Mouse (Mus musculus) gonadal fat pad, adult 2 months (tissue): ENCODE measurements around the gene Cabp1. TPM values are rescaled to one million over a fixed set of nuclear protein-coding genes. Genes with fewer than 3 reads are reported as not detected.

Experiments used
- DNase-seq: peaks from one replicate; pipeline ENCODE4 v3.0.0-alpha.2; 2012; ENCODE audit warnings: low read depth
- polyA plus RNA-seq: library from polyadenylated mRNA; depleted of rRNA; stranded (reverse); fragments of >200 nt; gene quantifications from 2 replicates; pipeline ENCODE4 v1.2.3, GENCODE M21; 2012; rRNA removed

Cabp1 gene
- 2.4 and 3.3 TPM in 2 replicates for polyA plus RNA-seq

DNA sequence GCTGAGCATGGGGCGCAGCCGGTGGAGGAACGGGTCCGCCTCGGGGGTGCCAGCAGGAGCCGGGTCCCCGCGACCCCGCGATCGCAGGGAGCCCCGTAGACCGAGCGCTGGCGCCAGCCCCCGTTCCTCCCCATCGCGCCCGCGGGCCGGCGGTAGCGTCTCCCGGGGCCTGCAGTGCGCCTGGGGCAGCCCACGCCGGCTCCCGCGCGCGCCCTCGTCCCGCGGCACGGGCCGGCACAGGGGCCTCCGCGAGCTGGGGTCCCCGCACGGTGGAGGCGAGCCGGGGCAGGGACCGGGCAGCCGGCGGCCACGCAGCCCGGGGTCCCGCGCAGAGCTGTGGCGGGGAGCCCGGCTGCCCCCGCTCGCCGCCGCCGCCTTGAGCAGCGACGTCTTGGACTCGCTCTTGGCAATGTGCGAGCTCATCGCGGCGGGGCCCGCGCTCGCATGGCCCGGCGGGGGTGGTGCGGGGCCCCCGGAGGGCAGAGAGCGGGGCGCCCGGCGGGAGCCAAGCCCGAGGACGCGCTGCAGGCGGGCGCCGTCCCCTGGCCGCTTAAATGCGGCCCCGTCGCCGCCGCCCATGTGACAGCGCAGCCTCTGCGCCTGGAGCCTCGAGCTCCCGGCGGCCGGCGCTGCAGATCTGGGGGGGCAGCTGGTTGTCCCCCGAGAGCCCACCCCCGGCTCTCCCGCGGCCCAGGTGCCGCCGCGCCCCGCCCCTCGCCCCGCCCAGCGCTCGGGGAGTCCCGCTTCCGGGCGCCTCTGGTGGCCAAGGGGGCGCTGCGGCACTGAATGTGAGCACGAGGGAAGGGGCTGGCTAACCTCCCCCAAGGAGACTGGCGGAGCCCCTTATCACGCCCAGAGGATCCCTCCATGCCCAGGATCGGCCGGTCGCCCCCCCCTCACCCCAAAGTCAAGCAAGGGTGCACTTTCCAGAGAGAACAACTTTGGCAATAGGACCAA is at the start of gene Cabp1:
Gene Cabp1, minus strand, starts transcription at position 713 of the 957 bp plus-strand sequence.
- no peak for DNase-seq

DNA sequence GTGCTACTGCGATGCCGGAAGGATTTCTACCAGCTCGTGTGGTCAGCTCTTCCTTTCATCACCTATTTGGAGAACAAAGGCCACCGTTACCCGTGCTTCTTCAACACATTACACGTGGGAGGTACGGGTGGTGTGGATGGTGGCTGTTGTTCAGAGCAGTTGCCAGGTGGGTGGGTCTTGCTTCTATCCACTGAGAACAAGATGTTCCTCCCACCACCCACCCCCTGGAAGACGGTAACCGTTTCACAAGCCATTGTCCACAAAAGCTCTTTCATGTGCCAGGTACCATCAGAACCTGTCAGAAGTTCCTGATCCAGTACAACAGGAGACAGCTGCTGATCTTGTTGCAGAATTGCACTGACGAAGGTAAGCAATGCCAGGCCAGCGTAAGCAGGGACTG is 46.0 kb upstream of the Cabp1 start:
- DNase-seq: peak; percentile 65

DNA sequence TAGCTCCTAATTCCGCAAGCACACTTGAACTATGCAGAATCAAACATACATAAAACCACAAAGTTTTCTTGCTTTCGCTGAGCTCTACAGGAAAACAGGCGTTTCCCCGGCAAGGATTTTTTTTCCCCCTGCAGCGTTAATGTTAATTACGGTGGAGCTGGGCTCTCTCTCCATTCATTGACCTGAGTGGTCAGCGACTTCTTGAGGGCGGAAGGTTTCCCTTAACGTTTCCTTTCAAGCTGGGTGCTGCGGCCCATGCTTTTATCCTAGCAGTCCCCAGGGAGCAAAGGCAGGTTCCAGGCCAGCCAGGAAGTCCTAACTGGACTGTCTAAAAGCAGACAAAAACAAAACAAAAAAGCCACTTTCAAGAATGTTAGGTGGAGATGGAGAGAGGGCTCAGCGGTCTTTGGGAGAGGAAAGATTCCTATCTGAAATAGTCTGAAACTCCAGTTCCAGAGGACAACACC is 44.6 kb upstream of the Cabp1 start:
- no peak for DNase-seq

DNA sequence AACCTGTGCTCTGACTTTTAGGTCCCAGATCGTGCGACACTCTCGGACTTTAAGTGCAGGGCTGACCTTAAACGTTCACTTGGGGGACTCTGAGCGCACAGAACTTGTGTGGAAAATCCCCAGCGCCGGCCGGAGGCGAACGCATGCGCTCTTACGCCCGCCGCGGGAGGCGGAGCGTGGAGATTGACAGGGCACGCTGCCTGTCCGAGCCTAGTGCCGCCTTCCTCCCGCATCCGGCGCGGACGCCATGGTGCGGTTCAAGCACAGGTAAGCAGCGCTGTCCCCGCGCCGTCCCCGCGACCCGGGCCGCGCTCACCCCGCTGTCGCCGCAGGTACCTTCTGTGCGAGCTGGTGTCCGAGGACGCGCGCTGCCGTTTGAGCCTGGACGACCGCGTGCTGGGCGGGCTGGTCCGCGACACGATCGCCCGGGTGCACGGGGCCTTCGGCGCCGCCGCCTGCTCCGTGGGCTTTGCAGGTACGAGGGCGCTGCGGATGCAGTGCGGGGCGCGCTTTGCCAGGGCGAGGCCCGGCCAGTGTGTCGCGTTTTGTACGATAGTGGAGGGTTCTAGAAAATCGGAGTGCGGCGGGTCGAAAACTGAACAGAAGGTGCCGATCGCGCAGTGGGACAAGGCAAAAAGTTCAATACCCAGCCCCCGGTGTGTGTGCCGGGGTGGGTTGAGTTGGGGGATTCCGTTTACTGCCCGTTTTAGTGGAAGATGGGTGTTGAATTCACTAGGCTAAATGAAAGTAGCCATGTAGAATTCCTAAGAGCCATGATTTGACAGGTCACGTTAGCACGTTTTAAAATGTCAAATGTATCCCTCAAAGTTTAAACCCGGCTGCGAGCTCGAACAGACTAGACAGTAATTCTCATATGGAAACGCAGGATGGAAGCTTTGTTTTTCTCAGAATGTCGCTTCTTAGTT is 43.9 kb upstream of the Cabp1 start:
- DNase-seq: no peak

DNA sequence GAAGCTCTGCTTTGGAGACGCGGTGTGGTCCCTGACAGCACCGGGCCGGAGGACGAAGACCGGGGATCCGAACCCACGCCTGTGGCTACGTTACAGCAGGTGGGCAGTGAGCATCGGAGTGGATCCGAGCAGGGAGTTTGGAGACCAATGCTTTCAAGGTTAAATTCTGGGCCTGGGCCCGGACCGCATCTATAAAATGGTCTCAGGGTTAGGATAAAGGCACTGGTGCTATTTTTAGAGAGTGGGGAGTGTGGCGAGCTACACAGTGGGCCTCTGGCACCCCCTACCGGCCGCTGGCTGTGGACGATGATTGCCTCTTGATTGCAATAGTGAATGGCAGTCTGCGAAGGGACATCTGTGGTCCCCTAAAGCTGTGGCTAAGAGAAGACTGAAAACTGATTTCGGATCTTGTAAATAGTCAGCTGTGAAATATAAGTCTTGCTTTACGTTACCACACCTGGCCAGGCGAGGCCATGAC is 41.6 kb upstream of the Cabp1 start, which contains the start of gene Pop5:
Gene Pop5, plus strand, starts transcription at position 51 of the 478 bp plus-strand sequence.
- DNase-seq: no peak

DNA sequence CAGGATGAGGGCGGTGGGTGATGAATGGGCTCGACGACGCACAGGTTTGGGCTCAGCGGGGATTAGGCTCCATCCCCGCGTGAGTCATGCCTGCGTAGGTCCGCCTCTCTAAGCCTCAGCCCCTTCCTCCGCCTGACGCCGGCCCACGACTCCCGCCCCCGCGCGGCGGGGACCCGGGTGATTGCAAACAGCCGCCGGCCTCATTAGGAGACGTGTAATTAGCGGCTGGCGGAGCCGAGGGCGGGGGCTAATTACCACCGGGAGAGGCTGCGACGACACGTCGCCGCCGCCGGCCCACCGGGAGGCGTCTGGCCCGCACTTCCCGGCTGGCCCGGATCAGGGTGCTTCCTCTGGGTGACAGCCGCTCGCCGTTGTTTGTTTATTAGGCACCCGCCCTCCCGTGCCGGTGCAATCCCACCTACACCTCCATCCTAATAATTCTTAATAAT is 41.2 kb upstream of the Cabp1 start:
- no peak for DNase-seq

DNA sequence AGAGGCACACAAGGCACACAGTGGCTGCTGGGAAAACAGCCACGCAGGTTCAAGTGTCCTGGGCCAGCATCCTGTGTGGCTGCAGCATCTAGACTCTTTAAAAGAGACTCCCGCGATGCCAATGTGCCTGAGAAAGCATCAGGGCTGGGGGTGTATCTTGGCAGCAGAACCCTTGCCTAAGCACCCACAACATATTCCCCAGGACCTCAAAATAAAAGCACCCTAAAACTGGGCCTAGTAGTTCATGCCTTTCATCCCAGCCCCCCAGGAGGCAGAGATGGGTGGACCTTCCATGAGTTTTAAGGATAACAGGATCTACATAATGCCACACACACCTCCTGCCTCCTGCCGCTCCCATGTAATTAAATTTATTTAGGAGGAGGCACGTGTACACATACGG is 40.3 kb upstream of the Cabp1 start:
- no peak for DNase-seq

DNA sequence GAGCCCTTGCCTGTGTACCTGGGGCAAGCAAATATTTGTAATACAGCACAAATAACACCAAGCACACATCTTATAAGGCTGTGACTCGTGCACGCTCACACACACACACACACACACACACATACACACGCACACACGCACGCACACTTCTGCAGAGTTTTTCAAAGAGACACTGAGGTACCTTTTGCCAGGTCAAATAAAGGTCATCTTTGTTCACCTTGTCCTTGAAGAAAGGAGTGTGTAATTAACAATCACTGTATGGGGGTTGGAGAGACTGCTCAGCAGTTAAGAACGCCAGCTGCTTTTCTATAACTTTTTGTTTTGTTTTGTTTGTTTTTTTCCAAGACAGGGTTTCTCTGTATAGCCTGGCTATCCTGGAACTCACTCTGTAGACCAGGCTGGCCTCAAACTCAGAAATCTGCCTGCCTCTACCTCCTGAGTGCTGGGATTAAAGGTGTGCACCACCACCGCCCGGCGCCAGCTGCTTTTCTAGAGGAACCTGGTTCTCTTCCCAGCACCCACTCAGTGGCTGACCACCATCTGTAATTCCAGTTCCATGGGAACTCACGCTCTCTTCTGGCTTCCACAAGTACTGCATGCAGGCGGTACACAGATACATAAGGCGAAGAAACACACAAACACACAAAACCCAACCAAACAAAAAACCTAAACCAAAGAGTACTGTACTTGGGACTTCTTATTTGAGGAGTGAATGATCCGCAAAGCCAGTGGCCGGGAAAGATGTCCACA is 39.0 kb upstream of the Cabp1 start:
- DNase-seq: no peak

DNA sequence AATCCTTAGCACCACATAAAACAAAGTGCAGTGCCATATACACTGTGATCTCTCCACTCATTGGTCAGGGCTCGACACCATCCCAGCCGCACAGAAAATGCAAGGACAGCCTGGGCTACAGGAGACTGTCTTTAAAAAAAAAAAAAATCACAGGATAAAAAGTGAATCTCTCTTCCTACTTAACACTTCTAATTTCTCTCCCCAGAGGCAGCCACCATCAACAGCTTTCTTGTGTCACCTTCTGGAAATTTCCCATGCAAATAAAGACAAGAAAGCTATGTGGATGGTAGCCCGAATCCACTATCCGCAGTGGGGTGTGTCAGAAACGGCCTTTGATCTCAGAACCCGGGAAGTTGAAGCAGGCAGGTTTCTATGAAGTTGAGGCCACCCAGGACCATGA is 38.3 kb upstream of the Cabp1 start:
- no peak for DNase-seq

DNA sequence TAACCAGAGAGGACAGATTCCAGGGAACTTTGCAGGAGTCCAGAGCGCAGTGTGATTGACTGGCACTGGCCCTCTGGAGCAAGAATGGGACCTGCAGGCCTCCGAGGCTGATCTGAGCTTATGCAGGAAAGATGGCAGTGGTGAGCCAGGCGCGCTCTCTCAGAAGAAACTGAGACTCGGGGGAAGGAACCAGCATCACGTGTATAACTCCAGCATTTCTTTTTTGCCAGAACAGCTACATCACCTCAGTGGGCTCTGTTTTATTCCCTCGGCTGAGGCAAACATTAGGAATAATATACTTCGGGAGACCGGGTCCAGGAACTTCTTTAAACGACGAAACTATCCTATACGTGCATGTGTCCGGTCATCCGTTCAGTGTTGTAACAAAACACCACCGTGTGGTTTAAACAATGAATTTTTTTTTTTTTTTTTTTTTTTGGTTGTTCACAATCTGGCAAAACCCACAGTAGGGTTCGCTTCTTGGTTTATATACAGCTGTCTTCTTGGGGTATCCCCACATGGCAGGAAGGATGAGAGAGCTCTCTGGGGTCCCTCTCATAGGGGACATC is 37.5 kb upstream of the Cabp1 start:
- no peak for DNase-seq

DNA sequence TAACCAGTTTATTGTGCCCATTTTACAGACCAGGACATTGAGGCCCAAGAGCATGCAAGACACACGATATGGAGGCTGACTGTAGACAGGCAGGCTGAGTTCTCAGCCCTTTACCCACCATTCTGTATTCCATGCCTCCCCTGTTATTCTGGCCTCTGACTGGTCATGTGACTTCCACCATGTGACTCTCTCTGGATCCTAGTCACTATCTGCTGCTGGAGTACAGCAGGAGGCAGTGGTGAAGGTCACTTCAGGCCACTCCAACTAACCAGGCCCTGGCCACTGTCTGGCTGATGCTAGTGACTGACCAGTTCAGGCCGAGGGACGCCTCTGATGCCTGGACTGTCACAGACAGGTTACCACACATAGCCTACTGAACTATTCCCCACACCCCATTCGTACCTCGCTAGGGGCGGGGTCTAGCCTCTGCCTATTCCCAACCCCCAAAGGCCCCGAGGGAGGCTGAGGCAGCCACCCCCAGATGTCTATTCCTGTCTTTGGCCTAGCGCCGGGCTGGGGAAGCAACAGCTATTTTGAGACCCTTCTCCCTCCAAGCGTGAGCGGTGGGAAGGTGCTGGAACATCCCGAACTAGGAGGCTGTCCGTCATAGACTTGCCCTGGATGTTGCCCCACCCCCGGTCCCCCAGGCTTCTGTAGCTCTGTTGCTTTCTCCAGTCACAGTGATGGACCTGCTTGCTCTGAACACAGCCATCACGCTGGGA is 36.8 kb upstream of the Cabp1 start:
- DNase-seq: no peak

DNA sequence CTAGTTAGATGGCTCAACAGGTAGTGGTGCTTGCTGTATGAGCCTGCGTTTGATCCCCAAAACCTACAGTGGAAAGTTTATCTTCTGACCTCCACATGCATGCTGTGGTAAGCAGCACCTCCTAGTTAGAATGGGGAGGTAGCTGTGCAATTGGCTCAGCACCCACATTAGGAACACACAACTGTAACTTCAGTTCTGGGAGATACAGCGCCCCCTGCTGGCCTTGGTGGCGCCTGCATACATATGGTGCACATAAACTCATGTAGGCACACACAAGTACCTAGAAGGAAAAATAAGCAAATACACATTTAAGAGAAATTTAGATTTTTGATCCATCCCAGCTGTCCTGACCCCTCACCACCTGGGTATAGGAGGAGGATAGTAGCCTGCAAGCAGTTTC is 28.3 kb upstream of the Cabp1 start:
- no peak for DNase-seq

DNA sequence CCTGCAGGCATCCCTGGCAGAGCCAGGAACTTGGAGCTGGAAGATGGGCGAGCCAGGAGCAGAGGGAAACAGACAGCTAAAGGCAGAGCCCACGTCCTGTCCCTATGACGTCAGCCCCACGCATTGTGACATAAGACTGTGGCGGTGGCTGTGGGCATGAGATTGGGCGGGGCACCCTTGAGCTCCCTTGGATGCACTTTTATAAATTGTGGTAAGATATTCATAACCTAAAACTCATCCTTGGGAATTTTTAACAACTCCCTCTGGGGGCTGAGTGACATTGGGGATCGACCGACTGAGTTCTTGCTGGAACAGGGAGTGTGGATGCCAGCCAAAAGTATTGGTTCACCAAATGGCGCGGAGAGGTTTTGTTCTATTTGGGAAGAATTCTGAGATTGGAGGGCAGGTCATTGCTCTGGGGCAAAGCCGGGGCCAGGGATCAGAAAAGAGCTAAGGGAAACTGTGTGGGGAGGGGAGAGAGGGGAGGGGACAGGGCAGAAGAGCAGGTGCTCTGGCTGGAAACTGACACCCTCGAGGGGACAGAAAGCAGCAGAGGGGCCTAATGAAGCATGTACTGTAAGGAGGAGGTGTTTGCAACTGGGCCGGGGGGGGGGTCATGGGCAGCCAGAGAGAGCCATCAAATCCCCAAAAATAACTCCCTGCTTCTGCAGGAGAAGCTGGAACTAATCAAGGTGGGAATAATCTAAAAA is 26.9 kb upstream of the Cabp1 start:
- DNase-seq: no peak

DNA sequence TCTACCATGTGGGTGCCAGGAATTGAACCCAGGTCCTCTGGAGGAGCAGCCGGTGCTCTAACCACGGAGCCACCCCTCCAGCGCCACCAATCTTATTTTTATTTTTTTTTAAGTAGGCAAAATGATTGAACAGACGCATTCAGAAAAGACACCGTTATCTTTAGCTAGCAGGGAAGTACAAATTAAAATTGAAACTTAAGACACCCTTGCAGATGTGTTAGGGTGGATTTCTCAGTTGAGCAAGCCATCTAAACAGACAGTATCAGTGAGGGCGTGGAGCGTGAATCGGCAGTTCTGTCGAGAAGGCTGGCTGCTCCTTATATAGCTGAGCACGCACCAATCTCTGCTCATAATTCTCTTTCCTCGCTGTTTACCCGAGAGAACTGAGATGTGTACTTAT is 23.8 kb upstream of the Cabp1 start:
- DNase-seq: no peak

DNA sequence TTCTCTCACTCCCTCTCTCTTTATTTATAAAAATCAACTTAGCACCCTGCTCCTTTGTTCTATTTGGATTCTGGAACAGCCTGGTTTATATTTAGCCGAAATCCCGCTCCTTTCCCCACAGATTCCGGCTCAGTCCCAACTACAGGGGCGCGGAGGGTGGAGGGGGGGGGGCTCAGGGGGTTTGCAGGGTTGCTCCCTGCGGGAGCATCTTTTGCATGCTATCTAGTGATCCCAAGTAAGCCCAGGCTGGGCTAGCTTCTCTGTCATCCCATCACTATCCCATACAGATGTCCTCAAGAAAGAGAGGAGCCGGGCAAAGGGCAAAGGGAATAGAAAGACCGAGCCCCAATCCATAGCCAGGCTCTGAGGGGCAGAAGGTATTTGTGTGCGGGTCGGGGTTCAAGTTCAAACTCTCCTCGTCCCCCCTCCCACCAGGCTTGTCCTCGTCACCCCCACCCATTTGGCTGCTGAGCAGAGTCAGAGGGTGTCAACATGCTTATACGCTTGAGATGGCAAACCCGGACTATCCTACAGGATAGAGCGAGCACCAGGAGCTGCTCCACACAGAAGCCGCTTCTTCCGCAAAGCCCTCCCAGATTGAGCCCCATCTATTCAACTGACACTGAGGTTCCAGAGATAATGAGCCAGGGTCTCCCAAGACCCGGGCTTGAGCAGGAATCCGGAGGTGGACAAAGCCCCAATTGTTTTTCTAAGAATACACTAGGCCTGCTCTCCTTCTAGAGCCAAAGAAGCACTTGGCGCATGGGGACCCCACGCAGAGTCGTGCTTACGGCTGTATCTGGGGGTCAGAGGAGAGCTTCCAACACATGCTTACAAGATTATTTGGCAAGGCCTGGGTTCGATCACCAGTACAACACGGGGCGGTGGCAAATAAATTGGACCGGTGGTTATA is 21.3 kb upstream of the Cabp1 start:
- no peak for DNase-seq

DNA sequence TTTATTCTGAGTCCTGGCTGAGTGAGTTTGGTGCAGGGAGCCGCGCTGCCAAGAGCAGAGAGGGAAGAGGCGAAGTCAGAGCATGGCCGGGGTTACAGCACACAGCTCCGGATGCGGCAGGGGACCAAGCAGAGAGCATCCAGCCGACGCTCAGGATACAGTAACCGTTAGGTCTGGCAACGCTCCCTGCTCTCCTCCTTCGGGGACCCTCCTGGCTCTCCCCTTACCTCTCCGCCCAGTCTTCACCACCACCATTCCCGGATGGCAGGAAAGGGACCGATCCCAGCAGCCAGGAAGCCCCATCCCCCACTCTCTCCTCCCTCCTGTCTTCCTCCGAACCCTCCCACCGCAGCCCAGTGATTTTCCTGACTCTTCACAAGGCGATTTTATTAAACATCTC is 20.7 kb upstream of the Cabp1 start:
- DNase-seq: no peak

DNA sequence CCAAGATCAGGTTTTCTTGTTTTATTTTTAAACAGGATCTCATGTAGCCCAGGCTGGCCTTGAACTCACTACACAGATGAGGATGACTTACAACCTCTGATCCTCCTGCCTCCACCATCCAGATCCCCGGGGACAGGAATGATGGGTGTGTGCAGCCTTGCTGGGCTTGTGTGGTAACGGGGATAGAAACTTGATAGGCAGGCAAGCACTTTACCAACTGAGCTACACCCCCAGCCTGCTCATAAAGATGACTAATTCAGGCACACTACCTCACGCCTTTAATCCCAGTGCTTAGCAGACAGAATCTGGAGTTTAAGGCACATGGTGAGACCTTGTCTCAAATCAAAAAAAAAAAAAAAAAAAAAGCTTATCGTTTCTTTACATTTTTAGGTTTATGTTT is 18.7 kb upstream of the Cabp1 start:
- no peak for DNase-seq

DNA sequence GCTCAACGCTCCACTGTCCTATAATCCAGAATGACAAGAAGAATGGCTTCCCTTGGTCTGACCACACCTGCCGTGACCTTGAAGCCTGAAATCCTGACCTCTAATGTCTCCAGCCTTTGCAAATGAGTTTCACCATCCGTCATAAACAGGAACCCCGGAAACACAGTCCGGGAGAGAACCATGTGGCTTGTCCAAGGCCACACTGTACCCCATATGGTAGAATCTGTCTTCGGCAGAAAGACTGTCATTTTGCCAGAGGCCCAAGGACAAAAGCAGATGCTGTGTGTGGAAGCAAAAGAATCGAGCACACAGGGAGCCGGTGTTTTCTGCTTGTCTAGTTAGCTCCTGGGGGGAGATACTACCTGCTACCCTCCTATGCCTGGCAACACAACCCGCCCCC is 18.3 kb upstream of the Cabp1 start:
- DNase-seq: no peak

DNA sequence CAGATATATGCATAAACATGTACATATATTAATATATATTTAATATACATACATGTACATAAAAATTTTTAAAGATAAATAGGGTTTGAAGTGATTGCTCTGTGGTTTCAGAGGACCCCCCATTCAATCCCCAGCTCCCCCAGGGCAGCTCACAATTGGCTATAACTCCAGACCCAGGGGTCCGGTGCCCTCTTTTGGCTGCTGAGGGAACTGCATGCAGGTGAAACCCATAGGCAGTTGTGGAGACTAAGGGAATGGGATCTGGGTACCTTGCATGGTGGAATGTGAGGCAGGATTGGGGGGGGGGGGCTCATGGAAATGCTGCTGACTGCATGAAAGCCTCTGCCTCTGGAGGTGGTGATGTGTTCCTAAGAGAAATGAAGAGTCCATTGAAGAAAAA is 16.2 kb upstream of the Cabp1 start:
- no peak for DNase-seq
